Mouse (Mus musculus) kidney, embryonic 16.5 days (tissue): ENCODE results near the gene Chchd6. TPM values are rescaled to one million over a fixed set of nuclear protein-coding genes. Genes with fewer than 3 reads are reported as not detected.
A peak's percentile ranks its signal among the peaks of the same experiment; 100 is the strongest.

Source experiments
- ATAC-seq: fragments of 200-750 bp; cut with Nextera tagmentation; 2 replicates; pipeline ENCODE4 v1.8.0; 2017; ENCODE audit warnings: moderate TSS enrichment; ENCODE audit not compliant: low FRiP score, low TSS enrichment
- H3K27ac ChIP-seq: fragments of 300-500 bp; sonication (generic); 2 replicates; pipeline ENCODE4 v1.5.1; 2014; ENCODE audit warnings: low read length
- H3K27me3 ChIP-seq: fragments of 300-500 bp; sonication (generic); 2 replicates; pipeline ENCODE4 v1.6.1; 2014; ENCODE audit warnings: low read length, control low read depth, mixed read lengths; ENCODE audit not compliant: insufficient read depth
- H3K36me3 ChIP-seq: fragments of 300-500 bp; sonication (generic); 2 replicates; pipeline ENCODE4 v1.6.1; 2014; ENCODE audit warnings: low read length, control low read depth, mixed read lengths; ENCODE audit not compliant: insufficient read depth
- H3K4me1 ChIP-seq: fragments of 300-500 bp; sonication (generic); 2 replicates; pipeline ENCODE4 v1.6.1; 2014; ENCODE audit warnings: low read length, control low read depth, mixed read lengths; ENCODE audit not compliant: insufficient read depth
- H3K4me2 ChIP-seq: fragments of 300-500 bp; sonication (generic); replicated peaks from 2 replicates; pipeline ENCODE4 v1.6.1; 2014; ENCODE audit warnings: low read depth, low read length
- H3K4me3 ChIP-seq: fragments of 300-500 bp; sonication (generic); 2 replicates; pipeline ENCODE4 v1.5.1; 2014; ENCODE audit warnings: mild to moderate bottlenecking, low read length
- H3K9ac ChIP-seq: fragments of 300-500 bp; sonication (generic); replicated peaks from 2 replicates; pipeline ENCODE4 v1.6.1; 2014; ENCODE audit warnings: low read length
- H3K9me3 ChIP-seq: fragments of 300-500 bp; sonication (generic); 2 replicates; pipeline ENCODE4 v1.6.1; 2016; ENCODE audit warnings: low read length, control low read depth
- WGBS: fragments of 180-500 bp; shearing (Covaris S2); extraction: QIAGEN DNeasy Blood & Tissue Kit; methylation state at CpG from one replicate; pipeline ENCODE4 v1.1.7; 2014; 5-methylcytosine and 5-hydroxymethylcytosine counted together
- polyA plus RNA-seq: library from polyadenylated mRNA; unstranded; fragments of >200 nt; fragmentation: Nextera tagmentation; extraction: Ambion mirVana; gene quantifications from 2 replicates; pipeline ENCODE4 v1.2.1, GENCODE M21; 2015

Gene Chchd6
- polyA plus RNA-seq, 1 experiment from 2014 or later = 72.3 TPM

- Histone ChIP-seq H3K9me3 (no peaks in the 10 kb centered on the region), H3K36me3 (peaks cover 16% of the 10 kb centered on the region), H3K4me2 (peak overlapping the region; percentile 96), H3K4me1 (peaks cover 42% of the 10 kb centered on the region), H3K9ac (peak overlapping the region; percentile 43), H3K27ac (0 out of 2 replicates have a peak overlapping the region, but pooled peaks have one; percentile 15), H3K27me3 (no peaks in the 10 kb centered on the region), H3K4me3 (peak overlapping the region; percentile 97; the same call in 1 of the 2 replicates)
- 49% methylated on average over 20 of the region's 20 CpGs for WGBS
- no peak for ATAC-seq
Observed at GRCm38 (mm10) chr6:89359771-89360708, 235.4 kb downstream of the Chchd6 start.

- Histone ChIP-seq H3K27me3 (no peaks in the 10 kb centered on the region), H3K27ac (0 out of 2 replicates have a peak overlapping the region, but pooled peaks have one; percentile 15), H3K4me3 (no peak overlapping the region), H3K36me3 (peaks cover 16% of the 10 kb centered on the region), H3K9me3 (no peaks in the 10 kb centered on the region), H3K9ac (no peak overlapping the region), H3K4me2 (no peak overlapping the region), H3K4me1 (peaks cover 46% of the 10 kb centered on the region)
- no peak for ATAC-seq
- 71% methylated on average over 3 of the region's 3 CpGs for WGBS
Observed at GRCm38 (mm10) chr6:89359192-89359591, 236.3 kb downstream of the Chchd6 start.

GRCm38 (mm10) chr6:89355661-89356060 lies 239.8 kb downstream of the Chchd6 start:
- Histone ChIP-seq H3K27me3 (no peaks in the 10 kb centered on the region), H3K4me3 (no peak overlapping the region), H3K9me3 (no peaks in the 10 kb centered on the region), H3K36me3 (peaks cover 19% of the 10 kb centered on the region), H3K27ac (no peak overlapping the region), H3K4me1 (peaks cover 68% of the 10 kb centered on the region), H3K9ac (no peak overlapping the region), H3K4me2 (no peak overlapping the region)
- no peak for ATAC-seq
- 60% methylated on average over 7 of the region's 7 CpGs for WGBS

- no peak overlapping the region for H3K4me3 ChIP-seq
- H3K27me3 ChIP-seq = no peaks in the 10 kb centered on the region
- no peaks in the 10 kb centered on the region for H3K9me3 ChIP-seq
- H3K36me3 ChIP-seq = peaks cover 23% of the 10 kb centered on the region
- no peak overlapping the region for H3K4me2 ChIP-seq
- H3K9ac ChIP-seq = no peak overlapping the region
- WGBS = 81% methylated on average over 12 of the region's 12 CpGs
- H3K27ac ChIP-seq = no peak overlapping the region
- H3K4me1 ChIP-seq = peaks cover 59% of the 10 kb centered on the region
- ATAC-seq = no peak
Observed at GRCm38 (mm10) chr6:89354726-89355125, 240.7 kb downstream of the Chchd6 start.

GRCm38 (mm10) chr6:89354076-89354475 lies 241.4 kb downstream of the Chchd6 start:
- Histone ChIP-seq H3K4me1 (peaks cover 53% of the 10 kb centered on the region), H3K27ac (peak overlapping the region; percentile 83), H3K4me3 (no peak overlapping the region), H3K36me3 (peaks cover 29% of the 10 kb centered on the region), H3K9ac (0 out of 2 replicates have a peak overlapping the region, but pooled peaks have one; percentile 1), H3K27me3 (no peaks in the 10 kb centered on the region), H3K9me3 (no peaks in the 10 kb centered on the region), H3K4me2 (no peak overlapping the region)
- ATAC-seq = no peak
- WGBS = 67% methylated on average over 5 of the region's 5 CpGs

- H3K9me3 ChIP-seq = no peaks in the 10 kb centered on the region
- H3K27ac ChIP-seq = peak overlapping the region; percentile 83
- H3K4me2 ChIP-seq = no peak overlapping the region
- H3K4me1 ChIP-seq = peaks cover 46% of the 10 kb centered on the region
- WGBS = 49% methylated on average over 8 of the region's 8 CpGs
- no peak overlapping the region for H3K4me3 ChIP-seq
- no peaks in the 10 kb centered on the region for H3K27me3 ChIP-seq
- peak; percentile 46; the same call in 1 of the 2 replicates for ATAC-seq
- H3K9ac ChIP-seq = no peak overlapping the region
- peaks cover 31% of the 10 kb centered on the region for H3K36me3 ChIP-seq
Observed at GRCm38 (mm10) chr6:89353101-89353500, 242.4 kb downstream of the Chchd6 start.

- Histone ChIP-seq H3K4me3 (no peak overlapping the region), H3K4me2 (no peak overlapping the region), H3K27me3 (no peaks in the 10 kb centered on the region), H3K9me3 (no peaks in the 10 kb centered on the region), H3K9ac (no peak overlapping the region; the same call in 1 of the 2 replicates), H3K27ac (peak overlapping the region; percentile 83), H3K36me3 (peaks cover 38% of the 10 kb centered on the region), H3K4me1 (peaks cover 46% of the 10 kb centered on the region)
- WGBS = 25% methylated on average over 5 of the region's 5 CpGs
- peak; percentile 33 for ATAC-seq
Observed at GRCm38 (mm10) chr6:89351441-89352137, 243.9 kb downstream of the Chchd6 start.

- 98% methylated on average over 2 of the region's 2 CpGs for whole genome bisulfite sequencing
- peaks cover 27% of the 10 kb centered on the region for H3K36me3 ChIP-seq
Observed at GRCm38 (mm10) chr6:89350520-89350919, 244.9 kb downstream of the Chchd6 start.

GRCm38 (mm10) chr6:89350037-89350515 lies 245.4 kb downstream of the Chchd6 start:
- 67% methylated on average over 1 of the region's 1 CpGs for WGBS
- ATAC-seq = no peak
- Histone ChIP-seq H3K9me3 (no peaks in the 10 kb centered on the region), H3K4me1 (peaks cover 52% of the 10 kb centered on the region), H3K4me3 (no peak overlapping the region), H3K4me2 (no peak overlapping the region), H3K36me3 (peaks cover 27% of the 10 kb centered on the region), H3K27me3 (no peaks in the 10 kb centered on the region), H3K9ac (no peak overlapping the region), H3K27ac (no peak overlapping the region)

More at GRCm38 (mm10) chr6:89350520-89350919, 244.9 kb downstream of the Chchd6 start:
- no peak overlapping the region for H3K4me2 ChIP-seq
- peaks cover 50% of the 10 kb centered on the region for H3K4me1 ChIP-seq
- H3K4me3 ChIP-seq = no peak overlapping the region
- H3K27ac ChIP-seq = peak overlapping the region; percentile 83
- no peaks in the 10 kb centered on the region for H3K9me3 ChIP-seq
- no peaks in the 10 kb centered on the region for H3K27me3 ChIP-seq
- no peak overlapping the region for H3K9ac ChIP-seq
- no peak for ATAC-seq
